Mouse (Mus musculus) testis, adult 2 months (tissue): ENCODE data around the gene 9930111J21Rik2.
"Not testable (repeated sequence)": the region's sequence is repeated elsewhere in the genome, so short reads cannot be mapped to it uniquely, and the experiment has no call there.

Experiments
- CTCF ChIP-seq: fragments of 200-500 bp; IDR thresholded peaks from 2 replicates; pipeline ENCODE4 v1.5.1; 2012; ENCODE audit warnings: low read depth, mild to moderate bottlenecking, inconsistent platforms, low read length, moderate library complexity; ENCODE audit not compliant: control insufficient read depth, insufficient read depth, insufficient replicate concordance
- POLR2A ChIP-seq: fragments of 200-500 bp; IDR thresholded peaks from 2 replicates; pipeline ENCODE4 v1.6.1; 2012; ENCODE audit warnings: low read depth, mild to moderate bottlenecking, inconsistent platforms, low read length, moderate library complexity; ENCODE audit not compliant: control insufficient read depth

DNA sequence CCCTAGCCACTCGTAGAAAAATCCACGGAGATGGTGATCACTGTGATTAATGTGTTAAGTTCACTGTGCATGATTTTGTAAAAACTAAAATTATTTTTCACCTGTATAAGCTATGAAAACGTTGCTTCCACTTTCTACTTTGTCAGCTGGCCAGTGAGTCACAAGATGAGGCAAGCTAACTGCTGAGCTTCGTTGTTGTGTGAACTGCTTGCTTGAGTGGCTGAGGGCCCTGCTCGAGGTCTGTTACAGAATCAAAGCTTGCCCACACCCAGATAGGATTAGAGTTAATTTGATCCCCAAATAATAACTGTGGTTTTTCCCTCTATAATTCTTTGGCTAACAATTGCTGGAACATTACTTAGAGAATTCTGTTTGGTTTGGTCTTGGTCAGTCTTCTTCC lies 71.0 kb downstream of the 9930111J21Rik2 start:
- not testable (repeated sequence) for TF ChIP-seq CTCF, POLR2A
